Mouse (Mus musculus) hindlimb bud, embryonic 11.5 days (tissue): Measurements from ENCODE around the gene Urod.

Experiments
- DNase-seq: peaks from one replicate; pipeline ENCODE4 v3.0.0-alpha.2; 2012; ENCODE audit warnings: low read depth, low spot score; ENCODE audit errors: extremely low spot score

The Urod gene

DNA sequence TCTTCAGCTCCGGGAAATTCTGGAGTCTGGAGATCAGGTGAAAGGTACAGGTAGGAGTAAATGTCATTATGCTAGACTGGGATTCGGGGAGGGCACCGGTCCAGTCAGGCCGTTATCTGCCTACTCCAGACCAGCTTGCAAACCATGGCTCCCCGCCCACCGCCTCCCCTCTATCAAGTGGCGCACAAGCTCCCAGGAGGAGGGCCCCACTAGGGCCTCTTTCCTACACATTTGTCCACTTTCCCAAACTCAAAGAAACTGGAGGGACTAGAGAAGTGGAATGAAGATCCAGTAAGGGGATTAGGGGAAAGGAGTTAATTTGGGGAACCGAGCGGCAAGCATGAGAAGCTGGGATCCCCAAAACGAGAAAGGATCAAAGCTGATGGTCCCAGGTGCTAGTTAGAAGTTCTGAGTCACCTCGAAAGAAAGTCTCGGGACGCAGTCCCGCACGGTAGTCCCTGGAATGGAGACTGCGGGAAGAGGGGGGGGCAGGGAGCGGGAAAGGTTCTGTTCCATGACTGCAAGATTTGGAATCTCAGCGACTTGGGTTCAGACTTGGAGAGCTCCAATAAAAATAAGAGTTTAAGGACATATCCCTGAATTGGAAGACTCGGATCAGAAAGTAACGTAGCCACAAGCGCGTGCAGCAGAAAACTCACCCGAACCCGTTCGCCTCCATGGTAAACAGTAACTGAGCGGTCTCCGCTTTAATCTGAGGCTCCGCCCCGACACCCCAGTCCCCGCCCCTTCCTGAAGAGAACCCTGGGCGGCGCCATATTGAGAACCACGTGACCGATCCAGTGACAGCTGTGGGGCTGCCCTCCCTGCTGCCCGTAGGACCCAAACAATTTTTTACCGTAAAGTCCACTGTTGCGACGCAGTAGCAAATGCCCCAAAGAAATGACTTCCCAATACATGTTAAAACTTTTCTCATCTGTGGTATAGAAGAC is at the start of gene Urod:
Gene Urod (minus strand): TSS at position 742 of the 950 bp plus-strand sequence.
- DNase-seq, result peak; percentile 82

DNA sequence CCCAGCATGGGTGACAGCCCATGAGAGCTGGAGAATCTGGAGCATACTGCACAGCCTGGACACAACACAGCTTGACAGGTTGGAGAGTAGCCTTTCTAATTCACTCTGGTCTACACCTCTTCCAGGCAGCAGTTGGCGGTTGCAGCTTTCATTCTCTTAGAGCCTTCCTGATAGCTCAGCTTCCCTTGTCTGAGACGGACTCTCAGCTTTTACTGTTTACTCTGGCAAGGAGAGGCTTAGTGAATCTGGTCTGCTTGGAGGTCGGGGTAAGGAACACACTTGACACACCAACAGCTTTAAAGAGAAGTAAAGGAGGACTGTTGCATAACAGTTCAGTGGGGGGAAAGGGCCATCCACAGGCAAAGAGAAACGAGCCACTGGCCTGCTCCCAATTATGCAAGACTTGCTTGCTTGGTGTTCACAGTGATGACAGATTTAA is 47.1 kb upstream of the Urod start:
- no peak for DNase-seq

DNA sequence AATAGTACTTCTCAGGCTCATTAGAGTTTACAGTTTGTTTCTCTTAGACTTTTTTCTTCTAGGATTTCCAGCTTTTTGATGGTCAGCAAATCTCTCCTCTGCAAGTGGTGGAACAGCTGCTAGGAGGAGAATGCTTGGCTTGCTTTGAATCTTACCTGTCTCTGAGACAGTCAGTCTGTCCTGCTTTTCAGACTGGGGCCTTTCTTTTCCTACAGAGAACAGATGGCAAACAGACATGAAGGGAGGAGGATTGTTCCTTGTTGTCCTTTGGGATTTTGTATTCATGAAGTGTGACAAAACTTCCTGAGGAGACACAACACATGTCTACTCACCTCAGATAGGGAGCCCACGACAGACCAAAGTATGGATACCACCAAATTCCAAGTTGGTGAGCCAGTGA is 46.6 kb upstream of the Urod start:
- no peak for DNase-seq

DNA sequence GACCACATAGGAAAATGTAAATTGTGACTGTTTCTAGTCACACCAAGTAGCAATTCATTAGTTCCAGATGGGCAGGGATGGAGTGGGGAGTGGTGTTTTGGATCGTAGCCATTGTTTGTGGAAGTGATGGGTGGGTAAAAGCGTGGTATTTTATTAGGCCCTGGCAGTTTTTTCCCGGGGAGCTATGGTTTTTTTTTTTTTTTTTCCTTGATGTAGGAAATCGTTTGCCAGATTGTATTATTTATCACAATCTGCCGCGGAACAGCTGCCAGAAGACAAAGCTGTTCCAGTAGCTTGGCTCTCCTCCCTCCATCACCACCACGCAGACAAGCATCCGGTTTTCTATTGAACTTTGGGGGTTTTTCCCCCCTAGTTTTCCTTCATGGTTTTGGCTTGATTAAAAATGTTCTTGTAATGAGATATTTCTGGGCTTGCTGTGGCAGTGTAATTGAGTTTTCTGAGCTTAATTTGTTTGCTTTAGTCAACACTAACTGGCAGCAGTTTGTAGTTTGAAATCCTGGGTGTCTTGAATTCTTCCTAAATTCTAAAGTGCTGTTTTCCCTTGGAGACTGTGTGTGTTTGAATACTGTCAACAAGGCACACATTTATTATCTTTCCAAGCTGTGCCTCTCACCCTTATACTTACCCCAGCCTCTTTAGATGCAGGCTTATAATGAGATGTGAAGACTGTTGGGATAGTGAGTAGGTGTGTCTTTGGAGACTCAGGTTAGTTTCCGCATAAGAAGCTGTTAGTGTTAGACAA is 45.9 kb upstream of the Urod start:
- no peak for DNase-seq

DNA sequence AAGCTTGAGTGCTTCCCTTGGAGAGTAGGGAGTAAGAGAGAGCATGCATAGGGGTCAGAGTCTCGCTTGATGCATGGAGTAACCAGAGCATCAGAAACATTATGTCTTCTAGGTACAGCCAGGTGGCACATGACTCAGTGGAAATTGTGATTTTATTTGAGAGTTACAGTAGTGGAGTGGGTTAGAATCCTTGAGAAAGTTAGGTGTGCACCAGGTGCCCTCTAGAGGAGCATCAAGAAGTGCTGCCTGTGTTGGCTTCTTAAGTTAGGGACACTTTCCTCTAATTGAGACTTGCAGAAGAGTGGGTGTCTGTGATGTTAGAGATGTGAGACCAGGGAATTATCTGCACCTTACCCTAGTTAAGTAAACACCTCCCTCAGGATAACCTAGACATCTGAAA is 36.9 kb upstream of the Urod start:
- no peak for DNase-seq

DNA sequence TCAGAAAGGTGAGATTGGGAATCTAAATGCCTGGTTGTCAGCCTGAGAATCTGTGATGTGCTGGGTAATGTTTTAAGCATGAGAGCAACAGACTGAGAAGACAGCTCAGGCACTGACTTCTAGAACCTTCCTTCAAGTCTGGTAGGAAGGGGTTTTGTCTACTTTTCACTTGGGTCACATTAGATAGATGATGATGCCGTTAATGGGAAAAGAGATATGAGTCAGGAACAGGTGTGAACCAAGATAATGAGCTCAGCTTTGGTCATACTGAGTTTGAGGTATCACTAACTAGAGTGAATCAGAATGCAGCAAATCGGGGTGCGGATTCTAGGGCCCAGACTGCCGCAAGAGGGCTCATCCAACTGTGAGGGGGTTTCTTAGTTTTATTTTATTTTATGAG is 29.3 kb upstream of the Urod start:
- no peak for DNase-seq

DNA sequence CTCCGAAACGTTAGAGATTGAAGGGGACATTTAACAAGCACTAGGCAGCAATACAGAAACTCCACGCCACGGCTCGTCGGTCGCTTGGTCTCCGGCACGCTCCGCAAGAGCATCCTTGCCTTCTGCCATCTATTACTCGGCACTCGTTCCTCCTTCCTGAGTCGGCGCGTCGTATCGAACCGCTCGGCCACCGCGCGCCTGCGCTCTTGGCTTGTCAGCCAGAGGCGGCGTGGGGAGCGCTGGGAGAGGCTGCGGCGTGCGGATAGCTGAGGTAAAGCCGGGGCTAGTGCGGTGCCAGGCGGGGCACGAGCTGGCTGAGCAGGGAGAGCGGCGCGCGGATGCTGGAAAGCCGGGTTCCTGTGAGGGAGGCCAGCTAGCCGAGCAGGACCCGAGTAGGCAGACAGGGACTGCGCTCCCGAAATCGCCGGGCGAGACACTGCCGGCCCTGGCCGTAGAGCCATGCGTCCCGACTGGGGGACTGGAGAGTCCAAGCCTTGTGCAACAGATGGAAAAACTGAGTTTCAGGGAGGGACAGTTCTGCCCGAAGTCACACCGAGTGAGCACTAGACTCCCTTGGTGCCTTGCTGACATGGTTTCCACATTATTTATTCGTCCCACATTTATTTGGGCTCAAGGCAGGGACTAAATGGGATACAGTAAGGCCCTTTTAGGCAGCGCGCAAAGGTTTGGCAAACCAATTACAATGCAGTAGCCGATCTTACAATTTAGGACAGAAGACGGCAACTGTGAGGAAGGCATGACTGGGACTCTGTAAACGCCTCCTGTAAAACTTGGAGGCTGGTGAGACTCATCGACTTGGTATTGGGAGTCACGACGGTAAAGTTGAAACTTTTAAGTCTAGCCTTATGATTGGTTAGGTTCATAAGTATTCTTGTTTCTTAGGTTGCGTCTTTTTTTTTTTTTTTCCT is 25.3 kb upstream of the Urod start, which contains the start of gene Eif2b3:
Gene Eif2b3 (plus strand): TSS at position 197 of the 929 bp plus-strand sequence.
- DNase-seq, result no peak

DNA sequence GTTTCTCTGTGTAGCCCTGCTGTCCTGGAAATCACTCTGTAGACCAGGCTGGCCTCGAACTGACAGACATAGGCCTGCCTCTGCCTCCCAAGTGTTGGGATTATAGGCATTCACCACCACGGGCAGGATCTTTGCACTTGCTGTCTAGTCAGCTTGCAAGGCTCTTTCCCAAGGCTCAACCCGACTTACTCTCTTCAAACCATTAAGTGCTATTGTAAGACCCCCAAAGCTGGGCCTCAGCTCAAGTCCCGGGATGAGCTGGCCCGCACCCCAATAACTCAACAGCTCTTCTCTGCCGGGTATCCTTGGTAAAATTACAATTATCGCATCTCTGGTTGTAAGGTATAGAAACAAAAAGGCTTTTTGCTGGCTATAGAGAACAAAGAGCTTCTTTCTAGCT is 24.1 kb upstream of the Urod start:
- DNase-seq, result no peak

DNA sequence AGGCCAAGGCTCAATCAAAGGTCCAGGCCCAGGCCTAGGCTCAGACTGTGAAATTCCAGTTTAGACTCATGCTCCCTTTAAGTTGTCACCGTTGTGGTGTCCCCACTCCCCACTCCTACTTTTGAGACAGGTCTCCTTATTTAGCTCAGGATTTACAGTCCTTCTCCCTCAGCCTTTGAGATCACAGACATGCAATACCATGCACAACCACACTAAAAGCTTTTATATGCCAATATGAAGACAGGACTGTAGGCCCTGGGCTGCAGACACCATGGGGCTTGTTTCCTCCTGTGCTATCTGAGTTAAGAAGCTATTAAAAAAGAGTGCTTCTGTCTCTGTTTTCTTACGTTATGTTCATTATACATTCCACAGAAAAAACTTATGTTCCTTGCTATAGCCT is 23.5 kb upstream of the Urod start:
- no peak for DNase-seq

DNA sequence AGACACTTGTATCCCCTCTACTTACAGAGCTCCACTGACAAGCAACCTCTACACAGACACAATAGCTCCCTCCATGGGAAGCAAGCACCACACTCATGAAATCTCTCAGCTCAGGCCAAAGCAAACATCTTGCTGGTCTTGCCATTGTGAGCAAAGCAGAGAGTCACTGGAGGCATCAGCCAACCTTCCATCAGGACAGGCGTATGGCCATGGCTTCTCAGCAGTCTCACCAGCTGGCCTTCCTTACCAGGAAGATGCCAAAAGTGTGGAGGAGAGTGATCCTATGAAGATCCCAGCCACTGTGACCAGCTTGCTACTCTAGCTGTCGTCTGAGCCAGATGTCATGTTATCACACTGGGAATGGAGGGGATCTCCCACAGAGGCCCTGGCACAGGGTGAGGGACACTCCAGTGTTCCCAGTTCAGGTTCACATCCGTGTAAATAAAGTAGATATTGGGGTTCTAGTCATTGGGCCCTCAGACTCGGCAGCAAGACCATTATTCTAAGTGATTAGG is 20.7 kb upstream of the Urod start:
- DNase-seq, result no peak

DNA sequence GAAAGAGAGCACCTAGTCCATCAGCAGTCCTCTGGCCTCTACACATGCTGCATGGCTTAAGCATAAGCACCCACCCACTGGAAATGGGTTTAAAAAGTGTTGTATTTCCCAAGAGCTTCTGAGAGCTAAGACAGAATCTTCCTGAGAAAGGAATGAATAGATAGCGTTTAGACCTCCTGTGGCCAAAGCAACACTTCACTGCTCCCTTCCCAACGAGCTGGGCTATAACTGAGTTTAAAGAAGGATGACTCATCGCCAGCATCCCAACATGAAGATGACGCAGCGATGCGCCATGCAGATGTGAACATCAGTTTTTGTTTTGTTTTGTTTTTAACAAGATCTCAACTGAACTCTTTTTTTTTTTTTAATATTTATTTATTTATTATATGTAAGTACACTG is 19.4 kb upstream of the Urod start:
- no peak for DNase-seq

DNA sequence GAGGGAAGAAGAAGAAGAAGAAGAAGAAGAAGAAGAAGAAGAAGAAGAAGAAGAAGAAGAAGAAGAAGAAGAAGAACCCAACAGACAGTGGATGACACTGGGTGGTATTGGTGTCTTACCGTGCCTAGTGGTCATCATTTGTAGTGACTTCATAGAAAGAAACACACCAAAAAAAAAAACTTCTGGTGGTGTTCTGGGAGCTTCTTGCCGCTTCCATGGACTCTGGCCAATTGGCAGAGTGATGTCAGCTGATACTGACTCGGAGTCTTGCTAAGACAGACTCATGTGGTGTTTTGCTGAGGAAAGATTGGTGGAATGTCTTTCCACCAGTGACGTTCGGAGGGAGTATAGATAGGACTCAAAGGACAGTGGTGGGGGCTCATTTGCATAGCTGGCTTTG is 16.0 kb upstream of the Urod start:
- DNase-seq, result no peak

DNA sequence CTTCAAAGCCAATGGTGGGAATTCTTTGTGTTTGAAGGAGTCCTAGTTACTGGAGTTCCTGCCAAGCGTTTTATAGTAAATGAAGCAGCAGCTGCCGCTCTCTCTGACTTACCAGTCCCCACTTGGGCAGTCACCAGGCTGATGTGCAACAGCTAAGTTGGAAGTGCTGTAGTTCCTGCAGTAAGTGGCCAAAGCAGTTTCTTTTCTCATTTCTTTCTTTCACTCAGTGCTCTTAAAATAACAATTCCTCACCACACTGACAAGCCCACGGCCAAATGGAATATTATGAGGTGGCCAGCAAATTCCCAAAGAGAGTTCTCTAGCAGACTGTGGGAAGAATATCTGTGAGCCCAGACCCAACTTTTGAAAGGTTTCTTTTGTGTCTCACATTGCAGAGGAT is 12.8 kb upstream of the Urod start:
- DNase-seq, result no peak

DNA sequence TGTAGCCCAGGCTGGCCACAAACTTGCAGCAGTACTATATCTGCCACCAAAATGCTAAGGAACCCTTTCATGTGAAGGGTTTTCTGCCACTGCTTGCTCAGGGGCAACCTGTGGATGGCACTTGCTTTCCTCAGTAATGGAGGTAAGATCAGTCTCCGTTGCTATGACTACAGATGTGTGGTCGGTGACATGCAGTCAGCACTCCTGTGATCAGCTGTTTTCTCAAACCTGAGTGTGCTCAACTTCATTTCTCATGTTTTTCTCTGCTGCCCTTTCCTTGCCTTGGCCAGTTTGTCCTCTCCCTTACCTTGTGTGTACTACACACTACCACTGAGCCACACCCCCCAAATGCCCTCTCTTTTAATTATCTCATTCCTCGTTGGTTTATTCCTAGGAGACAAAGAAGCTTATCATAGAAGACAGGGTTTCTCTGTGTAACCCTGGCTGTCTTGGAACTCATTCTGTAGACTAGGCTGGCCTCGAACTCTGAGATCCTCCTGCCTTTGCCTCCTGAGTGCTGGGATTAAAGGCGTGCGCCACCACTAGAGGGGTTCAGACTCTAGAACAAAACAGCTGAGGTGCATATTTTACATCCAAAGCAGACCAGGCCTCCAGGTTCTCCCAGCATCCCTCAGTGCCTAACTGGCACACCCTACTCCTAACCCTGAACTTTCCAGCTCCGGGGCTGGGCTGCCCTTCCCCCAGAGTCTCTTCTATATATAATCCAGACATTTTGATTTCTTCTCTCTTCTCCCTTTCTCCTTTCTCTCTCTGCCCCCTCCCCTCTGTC is 11.6 kb upstream of the Urod start:
- no peak for DNase-seq

DNA sequence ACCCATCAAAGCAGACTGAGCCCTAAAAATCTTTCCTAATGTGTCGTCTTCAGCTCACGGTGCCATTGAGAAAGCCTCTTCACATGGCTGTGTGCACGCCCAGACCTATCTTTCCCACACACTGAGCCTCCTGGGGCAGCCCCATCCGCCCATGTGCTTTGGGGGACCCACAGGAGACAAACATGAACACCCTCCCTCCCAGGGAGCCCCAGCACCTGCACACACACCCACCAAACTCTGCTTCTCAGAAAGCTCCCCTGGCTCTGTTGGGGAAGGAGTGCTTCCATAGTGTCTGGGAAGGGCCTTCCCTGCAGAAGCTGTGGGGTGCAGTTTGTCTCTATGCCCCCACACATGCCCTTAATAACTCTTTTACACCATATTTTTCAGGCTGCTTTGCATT is 10.4 kb upstream of the Urod start:
- no peak for DNase-seq

DNA sequence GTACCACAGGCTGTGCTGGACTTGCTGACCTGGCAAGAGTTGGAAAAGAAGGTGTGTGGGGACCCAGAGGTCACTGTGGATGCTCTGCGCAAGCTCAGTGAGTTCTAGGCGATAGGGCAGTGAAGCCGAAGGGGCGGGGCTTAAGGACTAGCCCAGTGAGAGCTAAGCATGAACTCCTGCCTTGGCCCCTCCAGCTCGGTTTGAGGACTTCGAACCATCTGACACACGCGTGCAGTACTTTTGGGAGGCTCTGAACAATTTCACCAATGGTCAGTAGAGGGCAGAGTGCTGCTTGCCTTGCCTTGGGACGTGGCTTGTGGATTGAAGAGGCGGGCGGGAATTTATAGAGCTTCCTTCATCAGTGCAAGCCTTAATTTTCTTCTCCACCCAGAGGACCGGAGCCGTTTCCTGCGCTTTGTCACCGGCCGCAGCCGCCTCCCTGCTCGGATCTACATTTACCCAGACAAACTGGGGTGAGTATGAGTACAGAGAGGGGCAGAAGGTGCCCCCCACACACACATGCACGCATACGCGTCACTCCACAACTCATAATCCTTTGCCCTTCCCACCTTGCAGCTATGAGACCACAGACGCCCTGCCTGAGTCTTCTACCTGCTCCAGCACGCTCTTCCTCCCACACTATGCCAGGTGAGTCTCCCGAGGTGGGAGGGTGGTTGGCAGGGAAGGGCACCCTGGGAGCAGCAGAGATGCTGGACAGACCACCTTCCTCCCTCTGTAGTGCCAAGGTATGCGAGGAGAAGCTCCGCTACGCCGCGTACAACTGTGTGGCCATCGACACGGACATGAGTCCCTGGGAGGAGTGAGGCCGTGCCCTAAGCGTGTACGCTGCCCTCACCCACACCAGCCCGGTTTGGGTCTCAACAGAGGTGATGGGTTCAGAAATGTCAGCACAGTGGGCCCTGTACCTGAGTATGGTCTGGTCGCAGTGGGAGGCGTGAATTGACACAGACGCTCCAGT is 8.6 kb upstream of the Urod start:
- DNase-seq, result peak; percentile 56

DNA sequence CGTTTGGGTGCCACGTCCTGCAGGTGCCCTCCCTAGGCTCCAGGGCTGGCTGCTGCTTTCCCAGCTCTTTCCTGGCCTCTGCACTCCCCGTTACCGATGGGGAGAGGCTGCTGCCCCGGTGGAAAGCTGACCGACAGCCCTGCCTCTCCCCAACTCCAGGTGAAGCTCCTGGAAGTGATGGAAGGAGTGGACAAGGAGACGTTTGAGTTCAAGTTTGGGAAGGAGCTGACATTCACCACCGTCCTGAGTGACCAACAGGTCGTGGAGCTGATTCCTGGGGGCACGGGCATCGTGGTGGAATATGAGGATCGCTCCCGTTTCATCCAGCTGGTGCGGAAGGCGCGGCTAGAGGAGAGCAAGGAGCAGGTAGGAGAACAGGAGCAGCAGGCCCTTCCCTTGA is 7.7 kb upstream of the Urod start:
- no peak for DNase-seq

DNA sequence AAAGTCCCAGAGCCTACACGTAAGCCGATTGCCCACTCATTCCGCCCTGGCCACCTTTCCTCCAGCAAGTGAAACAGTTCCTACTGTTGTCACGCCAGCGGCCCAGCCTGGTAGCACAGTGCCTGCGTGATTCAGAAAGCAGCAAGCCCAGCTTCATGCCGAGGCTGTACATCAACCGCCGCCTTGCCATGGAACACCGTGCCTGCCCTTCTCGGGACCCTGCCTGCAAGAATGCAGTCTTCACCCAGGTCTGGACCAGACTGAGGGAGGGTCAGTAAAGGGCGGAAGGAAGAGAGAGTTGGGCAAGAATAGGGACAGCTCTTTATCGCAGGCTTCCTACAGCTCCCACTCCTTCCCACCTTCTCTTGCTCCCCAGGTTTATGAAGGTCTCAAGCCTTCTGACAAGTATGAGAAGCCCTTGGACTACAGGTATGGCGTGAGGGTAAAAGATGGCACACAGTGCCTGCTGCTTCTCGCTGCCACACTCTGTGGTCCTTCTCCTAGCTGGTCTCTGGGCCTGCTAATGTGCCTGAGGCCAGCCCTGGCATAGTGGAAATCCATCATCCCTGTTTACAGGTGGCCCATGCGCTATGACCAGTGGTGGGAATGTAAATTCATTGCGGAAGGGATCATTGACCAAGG is 5.4 kb upstream of the Urod start:
- DNase-seq, result no peak
